Mouse (Mus musculus) hindbrain, postnatal 0 days (tissue): ENCODE measurements around the gene Rilpl1. TPM values are rescaled to one million over a fixed set of nuclear protein-coding genes. Genes with fewer than 3 reads are reported as not detected.

Experiments
- ATAC-seq: fragments of 200-750 bp; cut with Nextera tagmentation; 2 replicates; pipeline ENCODE4 v1.8.0; 2017; ENCODE audit warnings: mild to moderate bottlenecking, moderate TSS enrichment, moderate library complexity
- DNase-seq: peaks from one replicate; pipeline ENCODE4 v3.0.0-alpha.2; 2015; ENCODE audit warnings: low spot score
- H3K27ac ChIP-seq: fragments of 300-500 bp; sonication (generic); 2 replicates; pipeline ENCODE4 v1.5.1; 2014; ENCODE audit warnings: mild to moderate bottlenecking
- H3K27me3 ChIP-seq: fragments of 300-500 bp; sonication (generic); 2 replicates; pipeline ENCODE4 v1.6.1; 2014; ENCODE audit warnings: low read length, mixed read lengths; ENCODE audit not compliant: insufficient read depth
- H3K36me3 ChIP-seq: fragments of 300-500 bp; sonication (generic); 2 replicates; pipeline ENCODE4 v1.6.1; 2014; ENCODE audit warnings: low read length, mixed read lengths; ENCODE audit not compliant: insufficient read depth
- H3K4me1 ChIP-seq: fragments of 300-500 bp; sonication (generic); 2 replicates; pipeline ENCODE4 v1.6.1; 2014; ENCODE audit warnings: antibody characterized with exemption, low read length, mixed read lengths; ENCODE audit not compliant: insufficient read depth
- H3K4me2 ChIP-seq: fragments of 300-500 bp; sonication (generic); 2 replicates; pipeline ENCODE4 v1.6.1; 2014; ENCODE audit warnings: low read depth, mild to moderate bottlenecking, low read length, moderate library complexity, mixed read lengths
- H3K4me3 ChIP-seq: fragments of 300-500 bp; sonication (generic); 2 replicates; pipeline ENCODE4 v1.5.1; 2014; ENCODE audit warnings: low read length
- H3K9ac ChIP-seq: fragments of 300-500 bp; sonication (generic); replicated peaks from 2 replicates; pipeline ENCODE4 v1.6.1; 2014; ENCODE audit warnings: mild to moderate bottlenecking, low read length, moderate library complexity, mixed read lengths
- H3K9me3 ChIP-seq: fragments of 300-500 bp; sonication (generic); 2 replicates; pipeline ENCODE4 v1.6.1; 2016; ENCODE audit warnings: low read length, mixed read lengths
- CTCF ChIP-seq: IDR thresholded peaks from 2 replicates; pipeline ENCODE4 v1.5.1; 2016; ENCODE audit warnings: antibody characterized with exemption, control low read depth, low read depth
- WGBS: fragments of 180-500 bp; shearing (Covaris S2); extraction: QIAGEN DNeasy Blood & Tissue Kit; methylation state at CpG from one replicate; pipeline ENCODE4 v1.1.7; 2014; 5-methylcytosine and 5-hydroxymethylcytosine counted together
- polyA plus RNA-seq: library from polyadenylated mRNA; unstranded; fragments of >200 nt; fragmentation: Nextera tagmentation; extraction: Ambion mirVana; gene quantifications from 2 replicates; pipeline ENCODE4 v1.2.1, GENCODE M21; 2015
- total RNA-seq: library from RNA; depleted of rRNA; stranded (reverse); fragments of >200 nt; gene quantifications from 2 replicates; pipeline ENCODE4 v1.2.3, GENCODE M21; 2014

Gene Rilpl1
- total and polyA plus RNA-seq, 2 experiments from 2014 or later: 12.4 to 13.3 TPM

DNA sequence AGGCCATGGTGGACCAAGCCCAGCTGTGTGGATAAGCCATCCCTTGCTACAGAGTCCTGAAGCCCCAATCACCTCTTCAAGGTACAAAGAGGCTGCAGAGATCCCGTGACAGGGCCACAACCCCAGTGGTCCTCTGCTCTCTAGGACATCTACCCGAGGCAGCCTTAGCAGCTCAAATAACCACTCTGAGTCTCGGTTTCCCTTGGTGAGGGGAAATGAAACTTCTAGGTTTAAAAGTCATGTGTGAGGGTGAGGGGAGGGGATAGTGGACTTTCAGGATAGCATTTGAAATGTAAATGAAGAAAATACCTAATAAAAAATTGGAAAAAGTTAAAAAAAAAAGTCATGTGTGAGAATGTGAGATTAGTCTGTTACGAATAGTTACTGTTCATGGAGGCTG, 9.6 kb downstream of the Rilpl1 start:
- WGBS: 89% methylated on average over 4 of the region's 4 CpGs
- H3K4me1 ChIP-seq: no peaks in the 10 kb centered on the region
- no peak overlapping the region for H3K4me3 ChIP-seq
- H3K36me3 ChIP-seq: no peaks in the 10 kb centered on the region
- no peaks in the 10 kb centered on the region for H3K9me3 ChIP-seq
- H3K27ac ChIP-seq: no peak overlapping the region
- no peak for TF ChIP-seq CTCF
- no peak overlapping the region for H3K9ac ChIP-seq
- no peak for ATAC-seq
- no peaks in the 10 kb centered on the region for H3K27me3 ChIP-seq
- H3K4me2 ChIP-seq: no peak overlapping the region
- DNase-seq: no peak

DNA sequence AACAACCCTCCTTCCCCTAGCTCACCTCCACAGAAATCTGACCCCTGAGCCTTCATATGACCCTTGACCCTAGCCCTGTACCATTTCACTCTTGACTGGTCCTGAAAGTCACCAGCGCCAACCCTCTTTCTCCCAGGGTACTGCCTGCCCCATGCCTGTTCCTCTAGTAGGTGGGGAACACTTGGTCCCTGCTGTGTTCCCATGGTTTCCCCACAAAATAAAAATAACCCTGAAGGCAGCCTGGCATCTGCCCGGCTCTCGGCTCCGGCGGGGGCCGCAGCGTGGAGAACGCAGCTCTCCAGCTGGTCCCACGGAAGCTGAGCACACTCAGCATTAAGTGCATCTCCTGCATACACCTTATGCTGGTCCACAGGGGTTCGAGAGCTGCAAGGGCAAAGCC, 12.5 kb downstream of the Rilpl1 start:
- Histone ChIP-seq H3K9me3 (no peaks in the 10 kb centered on the region), H3K4me2 (no peak overlapping the region), H3K4me3 (no peak overlapping the region), H3K9ac (no peak overlapping the region), H3K4me1 (no peaks in the 10 kb centered on the region), H3K36me3 (peaks cover 5% of the 10 kb centered on the region), H3K27ac (no peak overlapping the region), H3K27me3 (no peaks in the 10 kb centered on the region)
- 31% methylated on average over 10 of the region's 10 CpGs for WGBS
- TF ChIP-seq CTCF: peak; percentile 20; the same call in 1 of the 2 replicates
- no peak for ATAC-seq
- no peak for DNase-seq

DNA sequence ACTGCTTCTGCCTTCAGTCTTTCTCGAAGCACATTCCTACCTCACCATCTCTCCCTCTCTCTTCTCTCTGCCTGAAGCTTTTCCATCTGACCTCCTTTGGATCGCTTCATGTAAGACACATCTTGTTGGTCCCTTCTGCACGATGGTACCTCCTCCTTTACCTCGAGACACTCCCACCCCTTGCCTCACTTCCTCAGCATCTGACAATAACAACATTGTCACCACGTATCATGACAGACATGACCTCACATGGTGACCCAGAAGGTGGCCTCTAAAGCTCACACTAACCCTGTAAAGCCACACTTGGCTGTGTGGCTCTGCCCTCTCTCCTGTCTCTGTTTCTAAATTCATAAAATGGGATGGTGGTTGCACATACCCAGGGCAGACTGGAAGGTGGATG, 15.4 kb downstream of the Rilpl1 start:
- no peak for TF ChIP-seq CTCF
- peaks cover 18% of the 10 kb centered on the region for H3K36me3 ChIP-seq
- no peaks in the 10 kb centered on the region for H3K9me3 ChIP-seq
- H3K4me3 ChIP-seq: no peak overlapping the region
- H3K27me3 ChIP-seq: no peaks in the 10 kb centered on the region
- no peak overlapping the region for H3K4me2 ChIP-seq
- ATAC-seq (no peak), DNase-seq (no peak)
- no peaks in the 10 kb centered on the region for H3K4me1 ChIP-seq
- H3K9ac ChIP-seq: no peak overlapping the region
- WGBS: 89% methylated on average over 5 of the region's 5 CpGs
- no peak overlapping the region for H3K27ac ChIP-seq

DNA sequence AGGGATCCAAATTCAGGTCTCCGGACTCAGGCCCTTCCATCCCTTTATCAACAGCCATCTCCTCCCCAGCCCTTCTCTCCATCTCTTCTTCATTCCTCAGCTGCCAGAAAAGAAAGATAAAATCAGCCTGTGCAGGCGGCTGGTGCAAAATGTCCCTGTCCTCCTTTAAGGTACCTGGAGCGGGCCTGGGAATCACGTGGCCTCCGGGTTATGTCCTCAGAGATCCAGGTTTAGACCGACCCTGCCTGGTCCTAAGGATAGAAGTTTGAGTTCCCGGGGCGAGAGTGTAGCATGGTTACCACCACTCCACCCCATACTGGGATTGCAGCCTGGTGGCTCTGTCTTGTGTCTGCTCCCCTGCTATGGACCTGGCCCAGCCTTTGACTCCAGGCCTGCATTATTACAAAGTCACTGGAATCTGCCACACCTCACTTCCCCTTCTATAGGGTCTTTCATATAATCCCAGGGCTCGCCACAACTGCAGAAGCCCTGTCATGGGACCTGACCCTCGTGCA, 20.6 kb downstream of the Rilpl1 start:
- H3K36me3 ChIP-seq: peaks cover 18% of the 10 kb centered on the region
- H3K27me3 ChIP-seq: no peaks in the 10 kb centered on the region
- H3K4me2 ChIP-seq: no peak overlapping the region
- H3K4me1 ChIP-seq: no peaks in the 10 kb centered on the region
- TF ChIP-seq CTCF: no peak
- no peak for DNase-seq
- 89% methylated on average over 10 of the region's 10 CpGs for WGBS
- no peak overlapping the region for H3K4me3 ChIP-seq
- no peak for ATAC-seq
- no peak overlapping the region for H3K9ac ChIP-seq
- H3K9me3 ChIP-seq: no peaks in the 10 kb centered on the region
- H3K27ac ChIP-seq: no peak overlapping the region

- Histone ChIP-seq H3K36me3 (peaks cover 18% of the 10 kb centered on the region), H3K9ac (no peak overlapping the region), H3K4me3 (no peak overlapping the region), H3K27me3 (no peaks in the 10 kb centered on the region), H3K4me1 (no peaks in the 10 kb centered on the region), H3K9me3 (no peaks in the 10 kb centered on the region), H3K27ac (no peak overlapping the region), H3K4me2 (no peak overlapping the region)
- WGBS: 70% methylated on average over 12 of the region's 12 CpGs
- no peak for ATAC-seq
- no peak for TF ChIP-seq CTCF
- no peak for DNase-seq
Measured at GRCm38 (mm10) chr5:124509742-124510237, 21.4 kb downstream of the Rilpl1 start.

- no peak for TF ChIP-seq CTCF
- no peak overlapping the region for H3K9ac ChIP-seq
- H3K27ac ChIP-seq: no peak overlapping the region
- H3K4me2 ChIP-seq: no peak overlapping the region
- H3K4me1 ChIP-seq: no peaks in the 10 kb centered on the region
- no peaks in the 10 kb centered on the region for H3K27me3 ChIP-seq
- no peaks in the 10 kb centered on the region for H3K9me3 ChIP-seq
- H3K4me3 ChIP-seq: no peak overlapping the region
- no peak for ATAC-seq
- H3K36me3 ChIP-seq: peaks cover 14% of the 10 kb centered on the region
- DNase-seq: no peak
- 90% methylated on average over 6 of the region's 6 CpGs for WGBS
Measured at GRCm38 (mm10) chr5:124509200-124509599, 22.0 kb downstream of the Rilpl1 start.

GRCm38 (mm10) chr5:124506731-124507359, 24.3 kb downstream of the Rilpl1 start:
- ATAC-seq: no peak
- Histone ChIP-seq H3K9me3 (no peaks in the 10 kb centered on the region), H3K36me3 (peaks cover 5% of the 10 kb centered on the region; the same call in 1 of the 2 replicates), H3K4me2 (no peak overlapping the region), H3K4me3 (no peak overlapping the region), H3K27me3 (no peaks in the 10 kb centered on the region), H3K27ac (no peak overlapping the region), H3K4me1 (no peaks in the 10 kb centered on the region), H3K9ac (no peak overlapping the region)
- no peak for TF ChIP-seq CTCF
- DNase-seq: no peak
- WGBS: 83% methylated on average over 10 of the region's 10 CpGs
